Mouse (Mus musculus) limb, embryonic 12.5 days (tissue): Measurements from ENCODE around the gene Tnfaip1. TPM values are rescaled to one million over a fixed set of nuclear protein-coding genes. Genes with fewer than 3 reads are reported as not detected.

Experiments used
- ATAC-seq: fragments of 200-750 bp; cut with Nextera tagmentation; 2 replicates; pipeline ENCODE4 v1.8.0; 2017; ENCODE audit warnings: low read depth, moderate TSS enrichment; ENCODE audit not compliant: insufficient number of reproducible peaks, insufficient read depth, low FRiP score, low TSS enrichment
- H3K27ac ChIP-seq: fragments of 300-500 bp; sonication (generic); 2 replicates; pipeline ENCODE4 v1.5.1; 2016; ENCODE audit warnings: mild to moderate bottlenecking, moderate library complexity
- H3K27me3 ChIP-seq: fragments of 300-500 bp; sonication (generic); 2 replicates; pipeline ENCODE4 v1.6.1; 2016; ENCODE audit warnings: mild to moderate bottlenecking, moderate library complexity
- H3K36me3 ChIP-seq: fragments of 300-500 bp; sonication (generic); 2 replicates; pipeline ENCODE4 v1.6.1; 2016; ENCODE audit warnings: mild to moderate bottlenecking, moderate library complexity
- H3K4me1 ChIP-seq: fragments of 300-500 bp; sonication (generic); replicated peaks from 2 replicates; pipeline ENCODE4 v1.6.1; 2016
- H3K4me2 ChIP-seq: fragments of 300-500 bp; sonication (generic); 2 replicates; pipeline ENCODE4 v1.6.1; 2016; ENCODE audit warnings: mild to moderate bottlenecking, moderate library complexity
- H3K4me3 ChIP-seq: fragments of 300-500 bp; sonication (generic); replicated peaks from 2 replicates; pipeline ENCODE4 v1.5.1; 2016; ENCODE audit warnings: mild to moderate bottlenecking
- H3K9ac ChIP-seq: fragments of 300-500 bp; sonication (generic); replicated peaks from 2 replicates; pipeline ENCODE4 v1.6.1; 2016; ENCODE audit warnings: mild to moderate bottlenecking, moderate library complexity
- H3K9me3 ChIP-seq: fragments of 300-500 bp; sonication (generic); 2 replicates; pipeline ENCODE4 v1.6.1; 2016; ENCODE audit warnings: mild to moderate bottlenecking, moderate library complexity
- WGBS: fragments of 180-500 bp; shearing (Covaris S2); methylation state at CpG from one replicate; pipeline ENCODE4 v1.1.7; 2016; 5-methylcytosine and 5-hydroxymethylcytosine counted together
- polyA plus RNA-seq: library from polyadenylated mRNA; unstranded; fragments of >200 nt; fragmentation: Nextera tagmentation; extraction: Ambion mirVana; gene quantifications from 2 replicates; pipeline ENCODE4 v1.2.1, GENCODE M21; 2016

Tnfaip1 gene
- polyA plus RNA-seq, 1 experiment from 2014 or later, result 70.4 TPM

- Histone ChIP-seq H3K4me3 (no peak overlapping the region), H3K9ac (no peak overlapping the region), H3K4me1 (peaks cover 9% of the 10 kb centered on the region; the same call in 1 of the 2 replicates), H3K9me3 (peaks cover 7% of the 10 kb centered on the region), H3K4me2 (no peak overlapping the region), H3K27me3 (no peaks in the 10 kb centered on the region), H3K27ac (no peak overlapping the region), H3K36me3 (no peaks in the 10 kb centered on the region)
- ATAC-seq, result no peak
- WGBS, result 64% methylated on average over 8 of the region's 8 CpGs
These were observed 21.1 kb upstream of the Tnfaip1 start for GRCm38 (mm10) chr11:78557241-78557640.

- Histone ChIP-seq H3K4me1 (peaks cover 10% of the 10 kb centered on the region; the same call in 1 of the 2 replicates), H3K4me2 (no peak overlapping the region), H3K4me3 (no peak overlapping the region), H3K9me3 (peaks cover 7% of the 10 kb centered on the region), H3K9ac (no peak overlapping the region), H3K27ac (no peak overlapping the region), H3K27me3 (no peaks in the 10 kb centered on the region), H3K36me3 (no peaks in the 10 kb centered on the region)
- WGBS, result 82% methylated on average over 4 of the region's 4 CpGs
- no peak for ATAC-seq
These were observed 19.9 kb upstream of the Tnfaip1 start for GRCm38 (mm10) chr11:78556070-78556469.

GRCm38 (mm10) chr11:78555623-78556022, 19.5 kb upstream of the Tnfaip1 start:
- ATAC-seq, result no peak
- 86% methylated on average over 3 of the region's 3 CpGs for WGBS
- H3K9ac ChIP-seq, result no peak overlapping the region
- no peaks in the 10 kb centered on the region for H3K36me3 ChIP-seq
- no peak overlapping the region for H3K27ac ChIP-seq
- no peak overlapping the region for H3K4me3 ChIP-seq
- H3K9me3 ChIP-seq, result peaks cover 7% of the 10 kb centered on the region
- no peaks in the 10 kb centered on the region for H3K27me3 ChIP-seq
- H3K4me1 ChIP-seq, result peaks cover 12% of the 10 kb centered on the region; the same call in 1 of the 2 replicates
- no peak overlapping the region for H3K4me2 ChIP-seq

GRCm38 (mm10) chr11:78551059-78551398, 14.9 kb upstream of the Tnfaip1 start:
- peak overlapping the region; percentile 57 for H3K4me3 ChIP-seq
- H3K27me3 ChIP-seq, result no peaks in the 10 kb centered on the region
- H3K4me2 ChIP-seq, result peak overlapping the region; percentile 61
- H3K9ac ChIP-seq, result peak overlapping the region; percentile 63
- peak; percentile 16; the same call in 1 of the 2 replicates for ATAC-seq
- H3K27ac ChIP-seq, result peak overlapping the region; percentile 86
- 30% methylated on average over 6 of the region's 6 CpGs for WGBS
- no peaks in the 10 kb centered on the region for H3K36me3 ChIP-seq
- H3K9me3 ChIP-seq, result peaks cover 7% of the 10 kb centered on the region
- peaks cover 19% of the 10 kb centered on the region for H3K4me1 ChIP-seq

- Histone ChIP-seq H3K4me3 (peak within 1 kb of the TSS; percentile 57), H3K9ac (peak within 1 kb of the TSS; percentile 65), H3K27ac (peak within 1 kb of the TSS; percentile 89), H3K4me1 (peaks cover 19% of the 10 kb centered on the region), H3K27me3 (no peaks in the 10 kb centered on the region), H3K4me2 (peak within 1 kb of the TSS; percentile 61), H3K9me3 (peaks cover 7% of the 10 kb centered on the region), H3K36me3 (peaks cover 4% of the 10 kb centered on the region)
- WGBS, result under 1% methylated on average over 60 of the region's 60 CpGs
- ATAC-seq, result peak; percentile 99
These were observed 14.3 kb upstream of the Tnfaip1 start, which contains the start of gene Tmem97 for GRCm38 (mm10) chr11:78550168-78551058. Gene Tmem97, minus strand, starts transcription at chr11:78550777.

- Histone ChIP-seq H3K4me2 (peak overlapping the region; percentile 61), H3K4me1 (peaks cover 19% of the 10 kb centered on the region), H3K36me3 (peaks cover 12% of the 10 kb centered on the region), H3K9ac (peak overlapping the region; percentile 65), H3K4me3 (peak overlapping the region; percentile 57), H3K9me3 (peaks cover 7% of the 10 kb centered on the region), H3K27ac (peak overlapping the region; percentile 89), H3K27me3 (no peaks in the 10 kb centered on the region)
- WGBS, result 5% methylated on average over 5 of the region's 5 CpGs
- no peak for ATAC-seq
These were observed 13.4 kb upstream of the Tnfaip1 start for GRCm38 (mm10) chr11:78549491-78549987.

- ATAC-seq, result no peak
- Histone ChIP-seq H3K4me3 (no peak overlapping the region), H3K4me2 (no peak overlapping the region), H3K9me3 (no peaks in the 10 kb centered on the region), H3K36me3 (peaks cover 26% of the 10 kb centered on the region), H3K4me1 (peaks cover 19% of the 10 kb centered on the region), H3K9ac (no peak overlapping the region), H3K27ac (no peak overlapping the region), H3K27me3 (no peaks in the 10 kb centered on the region)
- WGBS, result 75% methylated on average over 2 of the region's 2 CpGs
These were observed 11.8 kb upstream of the Tnfaip1 start for GRCm38 (mm10) chr11:78547718-78548460.

GRCm38 (mm10) chr11:78545181-78545580, 9.0 kb upstream of the Tnfaip1 start:
- Histone ChIP-seq H3K4me3 (no peak overlapping the region), H3K9me3 (no peaks in the 10 kb centered on the region), H3K36me3 (peaks cover 50% of the 10 kb centered on the region), H3K4me1 (peaks cover 15% of the 10 kb centered on the region), H3K27ac (no peak overlapping the region), H3K27me3 (no peaks in the 10 kb centered on the region), H3K9ac (no peak overlapping the region), H3K4me2 (no peak overlapping the region)
- 69% methylated on average over 8 of the region's 8 CpGs for WGBS
- ATAC-seq, result no peak

- no peak overlapping the region for H3K4me2 ChIP-seq
- 93% methylated on average over 7 of the region's 7 CpGs for WGBS
- H3K4me1 ChIP-seq, result peaks cover 12% of the 10 kb centered on the region
- ATAC-seq, result no peak
- peaks cover 56% of the 10 kb centered on the region for H3K36me3 ChIP-seq
- H3K9ac ChIP-seq, result no peak overlapping the region
- no peaks in the 10 kb centered on the region for H3K27me3 ChIP-seq
- no peaks in the 10 kb centered on the region for H3K9me3 ChIP-seq
- H3K4me3 ChIP-seq, result no peak overlapping the region
- no peak overlapping the region for H3K27ac ChIP-seq
These were observed 8.4 kb upstream of the Tnfaip1 start for GRCm38 (mm10) chr11:78544449-78545111.

- Histone ChIP-seq H3K36me3 (peaks cover 66% of the 10 kb centered on the region), H3K9ac (no peak overlapping the region), H3K27ac (no peak overlapping the region), H3K4me3 (no peak overlapping the region), H3K27me3 (no peaks in the 10 kb centered on the region), H3K9me3 (no peaks in the 10 kb centered on the region), H3K4me2 (no peak overlapping the region), H3K4me1 (peaks cover 11% of the 10 kb centered on the region)
- no peak for ATAC-seq
- WGBS, result 83% methylated on average over 3 of the region's 3 CpGs
These were observed 4.2 kb upstream of the Tnfaip1 start for GRCm38 (mm10) chr11:78540358-78540757.

GRCm38 (mm10) chr11:78536690-78537084, 555 bp upstream of the Tnfaip1 start:
- no peak for ATAC-seq
- H3K9me3 ChIP-seq, result no peaks in the 10 kb centered on the region
- WGBS, result 3% methylated on average over 14 of the region's 14 CpGs
- no peaks in the 10 kb centered on the region for H3K27me3 ChIP-seq
- H3K27ac ChIP-seq, result peak overlapping the region; percentile 76
- H3K9ac ChIP-seq, result peak overlapping the region; percentile 82
- peak overlapping the region; percentile 77 for H3K4me3 ChIP-seq
- peak overlapping the region; percentile 86 for H3K4me2 ChIP-seq
- H3K4me1 ChIP-seq, result peaks cover 21% of the 10 kb centered on the region
- H3K36me3 ChIP-seq, result peaks cover 42% of the 10 kb centered on the region
